Mouse (Mus musculus): ENCODE data around the gene Hspb2.

DNA sequence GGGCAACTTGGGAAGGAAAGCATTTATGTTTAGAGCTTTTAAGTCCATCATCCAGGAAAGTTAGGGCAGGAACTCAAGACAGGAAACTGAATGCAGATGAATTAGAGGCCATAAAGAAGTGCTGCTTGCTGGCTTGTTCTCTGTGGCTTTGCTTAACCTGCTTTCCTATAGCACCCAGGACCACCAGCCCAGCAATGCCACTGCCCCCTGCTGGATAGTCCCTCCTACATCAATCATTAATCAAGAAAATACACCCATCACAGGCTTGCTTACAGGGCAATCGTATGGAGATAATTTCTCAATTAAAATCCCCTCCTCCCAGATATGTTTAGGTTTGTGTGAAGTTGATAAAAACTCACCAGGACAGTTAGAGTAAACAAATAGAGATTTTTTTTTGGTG is 11.2 kb upstream of the Hspb2 start:
- no peak for TF ChIP-seq MAX (IDR thresholded peaks at IDR 0.05; ENCODE audit: low read length)
- TF ChIP-seq POLR2A (IDR thresholded peaks at IDR 0.05; ENCODE audit: control insufficient read depth in 1 of 2, insufficient read depth in 1 of 2, low read depth in 1 of 2, low read length in 2 of 2, poor library complexity in 1 of 2) = no peak
- TF ChIP-seq ZMIZ1 (IDR thresholded peaks at IDR 0.05; ENCODE audit: low read depth, low read length) = no peak

Measured in MEL (cell line).